Mouse (Mus musculus) naive thymus-derived CD4-positive, alpha-beta T cell, adult 2 months (primary cell): ENCODE results near the gene Cttn.

Source experiments
- DNase-seq: peaks from one replicate; pipeline ENCODE4 v3.0.0-alpha.2; 2011; ENCODE audit warnings: low read depth

Gene Cttn

GRCm38 (mm10) chr7:144470545-144471059 lies at the start of gene Cttn:
Gene Cttn (minus strand): TSS chr7:144471009.
- DNase-seq = no peak

- DNase-seq = no peak
Measured at GRCm38 (mm10) chr7:144519852-144520251, 49.0 kb upstream of the Cttn start.

DNA sequence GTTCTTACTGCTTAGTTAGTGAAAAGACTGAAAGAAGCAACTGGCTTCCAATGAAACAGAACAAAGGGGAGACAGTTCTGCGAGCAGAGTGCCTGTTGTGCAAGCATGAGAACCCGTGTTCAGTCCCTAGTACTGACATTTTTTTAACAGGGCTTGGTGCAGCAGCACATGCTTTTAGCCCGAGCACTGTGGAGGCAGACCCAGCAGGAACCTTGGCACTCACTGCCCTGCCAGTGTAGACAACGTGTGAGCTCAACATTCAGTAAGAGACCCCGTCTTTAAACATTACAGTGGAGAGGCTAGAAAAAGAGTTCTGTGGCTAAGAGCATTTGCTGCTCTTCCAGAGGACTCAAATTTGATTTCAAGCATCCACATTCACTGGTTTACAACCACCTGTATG lies 45.9 kb upstream of the Cttn start:
- no peak for DNase-seq

DNA sequence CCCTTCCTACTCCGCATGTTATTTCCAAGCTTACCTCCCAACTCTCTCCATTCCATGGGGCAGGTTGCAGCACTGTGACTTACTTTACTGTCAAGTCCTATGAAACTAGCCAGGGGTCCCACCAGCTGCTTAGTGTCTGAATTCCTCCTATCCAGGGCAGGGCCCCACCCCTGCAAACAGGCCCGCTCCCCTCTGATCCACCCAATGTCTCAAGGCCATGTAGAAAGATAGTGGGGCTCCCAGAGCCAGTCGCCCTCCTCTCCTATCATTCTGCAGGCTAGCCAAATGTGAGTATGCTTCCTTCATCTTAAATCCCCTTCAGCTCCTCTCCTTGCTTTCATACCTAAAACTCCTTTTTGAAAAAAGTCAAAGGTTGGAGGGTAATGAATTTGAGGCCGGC lies 38.3 kb upstream of the Cttn start:
- no peak for DNase-seq

DNA sequence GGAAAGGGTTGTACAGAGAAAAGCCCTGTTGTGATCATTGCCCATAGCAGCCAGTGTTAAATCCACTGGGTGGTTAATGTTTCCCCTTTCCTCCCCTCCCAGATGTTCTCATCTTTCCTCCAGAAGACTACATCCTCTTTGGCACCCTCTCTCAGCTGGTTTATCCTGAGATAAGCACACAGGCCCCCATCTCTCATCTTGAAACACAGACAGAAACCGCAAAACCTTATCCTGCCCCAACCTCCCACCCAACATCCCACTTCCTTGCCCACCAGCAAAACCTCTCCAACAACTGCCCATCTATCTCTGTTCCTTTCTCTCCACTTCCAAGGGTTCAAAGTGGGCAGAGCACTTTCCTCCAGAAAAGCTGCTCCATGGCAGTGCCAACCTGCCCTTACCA lies 36.0 kb upstream of the Cttn start:
- no peak for DNase-seq

GRCm38 (mm10) chr7:144503959-144504358 lies 33.1 kb upstream of the Cttn start:
- no peak for DNase-seq

DNA sequence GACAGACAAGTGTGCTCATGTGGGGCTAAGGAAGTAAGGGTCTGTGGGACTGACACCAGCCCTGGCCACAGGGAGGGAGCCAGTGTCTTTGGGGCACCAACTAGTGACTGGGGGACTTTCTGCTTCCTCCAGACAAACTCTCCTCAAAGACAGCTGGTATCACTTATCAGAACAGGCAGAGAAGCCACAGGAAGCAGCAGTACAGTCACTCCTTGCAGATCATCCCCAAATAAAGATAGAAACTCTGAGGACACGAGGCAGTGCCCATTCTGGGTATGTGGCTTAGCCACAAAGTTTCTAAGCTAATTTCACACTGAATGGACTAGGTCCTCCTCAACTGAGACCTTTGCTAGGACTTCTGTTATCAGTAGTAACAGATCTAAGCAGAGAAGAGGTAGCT lies 22.1 kb upstream of the Cttn start:
- DNase-seq = no peak

GRCm38 (mm10) chr7:144490201-144490873 lies 19.5 kb upstream of the Cttn start:
- no peak for DNase-seq

DNA sequence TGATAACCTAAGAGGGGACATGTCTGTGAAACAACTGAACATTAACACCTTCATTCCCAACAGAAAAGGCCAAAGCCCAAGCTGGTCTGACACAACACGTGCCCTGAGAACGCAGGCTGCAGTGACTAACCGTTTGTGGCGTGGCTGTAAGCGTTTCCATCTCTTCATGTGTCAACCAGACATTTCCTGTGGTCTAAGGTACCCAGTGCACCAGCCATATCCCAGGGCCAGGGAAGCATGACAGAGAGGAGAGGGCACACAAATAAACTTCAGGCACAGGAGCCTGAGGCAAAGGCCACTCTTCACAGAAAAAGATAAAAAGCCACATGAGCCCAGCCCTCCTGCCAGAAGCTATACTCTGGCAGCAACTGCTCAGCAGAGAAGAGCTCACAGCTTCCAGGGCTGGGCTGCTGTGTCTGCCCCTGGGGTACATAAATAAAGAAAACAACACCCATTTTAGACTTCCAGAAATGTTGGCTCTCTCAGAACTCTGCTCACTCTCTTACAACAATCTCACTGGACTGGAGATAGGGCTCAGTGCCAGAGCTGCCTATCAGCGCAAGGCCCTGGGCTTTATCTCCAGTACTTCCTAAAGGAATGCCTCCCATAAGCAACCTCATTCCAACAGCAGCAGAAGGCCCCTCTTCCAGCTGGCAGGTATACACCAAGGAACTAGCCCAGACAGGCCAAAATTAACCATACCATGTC lies 18.4 kb upstream of the Cttn start:
- DNase-seq = no peak

- no peak for DNase-seq
Measured at GRCm38 (mm10) chr7:144480314-144480713, 9.5 kb upstream of the Cttn start.

DNA sequence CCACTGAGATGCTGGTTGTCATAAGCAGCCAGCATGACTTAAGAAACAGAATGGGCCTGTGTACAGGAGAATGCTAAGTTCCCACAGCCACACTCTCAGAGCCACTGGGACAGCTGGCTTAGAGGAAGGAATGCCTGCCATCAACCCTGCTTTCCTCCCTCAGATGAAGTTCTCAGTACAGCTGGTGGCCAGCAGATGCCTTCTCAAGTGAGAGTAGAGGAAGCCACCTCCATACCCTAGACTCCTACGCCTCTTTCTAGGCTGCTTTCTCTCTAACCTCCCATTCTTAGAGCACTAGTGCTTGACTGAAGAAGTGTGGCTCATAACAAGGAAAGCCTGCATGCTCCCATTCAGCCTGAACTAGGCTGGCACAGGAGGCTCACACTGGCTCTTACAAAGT lies 8.8 kb upstream of the Cttn start:
- DNase-seq = no peak

DNA sequence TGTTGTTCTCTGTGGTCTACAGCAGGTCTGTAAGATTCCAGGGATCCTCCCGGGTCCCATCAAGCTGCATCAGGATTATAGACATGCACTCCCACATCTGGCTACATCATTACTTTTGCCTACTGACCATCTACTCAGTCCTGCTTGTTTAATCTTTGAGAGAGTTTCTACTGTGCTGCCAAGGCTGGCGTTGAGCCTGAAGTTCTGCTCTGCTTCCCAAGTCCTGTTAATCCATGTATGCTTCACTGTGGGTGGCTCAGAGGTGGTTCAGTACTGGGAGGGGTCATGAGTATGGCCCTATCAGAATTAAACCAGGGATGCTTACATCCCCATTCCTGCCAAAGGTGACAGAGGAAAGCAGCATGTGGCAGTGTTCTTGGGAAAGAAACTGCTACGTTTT lies 4.9 kb upstream of the Cttn start:
- no peak for DNase-seq

DNA sequence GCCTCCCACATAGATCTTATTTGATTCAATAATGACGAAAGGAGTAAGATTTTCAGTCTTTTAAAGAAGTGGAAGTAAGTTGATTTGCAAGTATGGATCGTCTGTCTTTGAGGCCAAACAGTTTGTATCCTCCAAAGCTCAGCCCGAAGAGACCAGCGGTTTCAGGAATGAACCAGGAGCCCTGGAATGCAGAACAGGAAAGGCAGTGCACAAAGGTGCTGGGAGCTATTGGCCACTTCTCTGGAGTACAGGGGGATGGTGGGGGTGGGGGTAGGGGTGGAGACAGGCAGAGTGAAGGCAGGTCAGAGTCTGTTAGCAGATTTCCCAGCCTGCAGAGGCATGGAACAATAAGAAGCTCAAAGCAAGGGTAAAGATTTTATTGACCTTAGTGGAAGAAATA lies 2.7 kb upstream of the Cttn start:
- no peak for DNase-seq

DNA sequence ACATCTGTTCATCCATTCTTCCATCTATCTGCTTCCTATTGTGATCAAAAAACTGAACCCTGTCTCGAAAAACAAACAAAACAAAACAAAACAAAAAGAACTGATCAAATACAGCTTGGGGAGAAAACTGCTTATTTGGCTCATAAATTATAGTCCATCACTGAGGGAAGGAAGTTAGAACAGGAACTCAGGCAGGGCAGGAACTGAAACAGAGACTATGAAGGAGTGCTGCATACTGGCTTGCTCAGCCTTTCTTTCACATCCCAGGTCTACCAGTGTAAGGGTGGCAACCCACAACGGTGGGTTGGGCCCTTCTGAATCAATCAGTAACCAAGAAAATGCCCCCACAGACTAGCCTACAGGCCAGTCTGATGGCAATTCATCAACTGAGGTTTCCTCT lies 294 bp upstream of the Cttn start:
- DNase-seq = no peak

GRCm38 (mm10) chr7:144469908-144470544 lies 783 bp downstream of the Cttn start:
- no peak for DNase-seq

DNA sequence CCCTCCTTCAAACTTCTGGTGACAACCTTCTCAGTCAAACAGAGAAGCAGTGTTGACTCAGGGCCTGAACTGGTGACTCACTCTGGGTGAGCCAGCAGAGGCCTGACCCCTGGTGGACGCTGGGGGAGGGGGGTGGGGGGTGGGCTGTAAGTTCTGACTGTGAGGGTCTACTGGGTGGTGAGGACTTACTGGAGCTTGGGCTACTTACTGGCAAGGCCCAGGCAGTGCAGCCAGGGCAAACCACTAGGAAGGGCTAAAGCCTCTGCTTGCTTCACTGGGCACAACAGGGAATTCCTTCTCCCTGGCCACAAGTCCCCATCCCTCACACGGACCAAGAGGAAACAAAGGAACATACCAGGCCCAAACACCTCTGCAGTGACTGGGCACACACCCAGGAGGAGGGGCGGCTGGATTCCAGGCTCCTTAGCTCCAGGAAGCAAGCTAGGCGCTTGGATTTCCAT lies 1.6 kb downstream of the Cttn start:
- no peak for DNase-seq

DNA sequence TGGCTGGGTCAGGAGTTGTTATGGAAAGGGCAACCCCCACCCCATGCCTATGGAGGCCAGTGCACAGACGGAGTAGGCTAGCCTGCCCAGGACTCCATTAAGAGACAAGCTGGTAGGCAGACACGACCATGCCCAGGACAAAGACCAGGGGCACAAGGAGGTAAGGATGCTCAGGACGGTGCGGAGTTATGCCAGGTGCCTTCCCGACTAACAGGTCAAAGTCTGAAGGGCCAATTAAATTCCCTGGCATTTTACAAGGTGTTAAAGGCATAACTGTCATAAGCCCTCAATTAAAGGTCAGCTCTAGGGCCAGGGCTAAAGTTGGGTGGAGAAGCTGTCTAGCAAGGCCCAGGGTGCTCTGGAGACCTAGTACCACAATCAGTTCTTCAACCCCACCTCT lies 2.1 kb downstream of the Cttn start:
- DNase-seq = no peak

GRCm38 (mm10) chr7:144462577-144462976 lies 8.2 kb downstream of the Cttn start:
- no peak for DNase-seq

- DNase-seq = no peak
Measured at GRCm38 (mm10) chr7:144461246-144461902, 9.4 kb downstream of the Cttn start.

DNA sequence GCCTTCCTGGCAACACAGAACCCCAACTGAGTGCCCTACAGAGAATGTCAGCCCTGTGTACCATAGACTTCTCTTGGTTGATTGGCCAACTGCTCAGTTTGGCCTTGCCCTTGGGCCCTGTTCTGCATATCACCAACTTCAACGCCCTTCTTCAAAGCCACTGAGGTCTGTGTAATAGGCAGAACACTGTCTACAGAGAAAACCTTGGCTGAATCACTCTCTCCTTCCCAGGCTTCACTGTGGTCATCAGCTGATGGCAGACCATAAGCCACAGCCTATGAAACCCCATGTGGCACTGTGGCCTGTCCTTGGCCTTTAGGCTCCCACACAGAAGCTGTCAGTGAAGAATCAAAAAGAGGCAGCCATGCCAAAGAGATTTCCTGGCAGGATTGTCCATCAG lies 11.9 kb downstream of the Cttn start:
- no peak for DNase-seq

- DNase-seq = no peak
Measured at GRCm38 (mm10) chr7:144450661-144451060, 20.1 kb downstream of the Cttn start.
